Mouse (Mus musculus) liver, postnatal 0 days (tissue): Measurements from ENCODE around the gene Otud4. TPM values are rescaled to one million over a fixed set of nuclear protein-coding genes. Genes with fewer than 3 reads are reported as not detected.
A peak's percentile ranks its signal among the peaks of the same experiment; 100 is the strongest.
"Not testable (repeated sequence)": the region's sequence is repeated elsewhere in the genome, so short reads cannot be mapped to it uniquely, and the experiment has no call there.

ENCODE experiments used
- ATAC-seq: fragments of 200-750 bp; cut with Nextera tagmentation; 2 replicates; pipeline ENCODE4 v1.8.0; 2017; ENCODE audit warnings: mild to moderate bottlenecking, moderate library complexity
- DNase-seq: peaks from one replicate; pipeline ENCODE4 v3.0.0-alpha.2; 2016
- H3K27ac ChIP-seq: fragments of 300-500 bp; sonication (generic); 2 replicates; pipeline ENCODE4 v1.5.1; 2014; ENCODE audit warnings: antibody characterized with exemption, moderate library complexity, mild to moderate bottlenecking, low read depth
- H3K27me3 ChIP-seq: fragments of 300-500 bp; sonication (generic); 2 replicates; pipeline ENCODE4 v1.6.1; 2014; ENCODE audit warnings: low read length, control low read depth, mixed read lengths; ENCODE audit not compliant: insufficient read depth
- H3K36me3 ChIP-seq: fragments of 300-500 bp; sonication (generic); replicated peaks from 2 replicates; pipeline ENCODE4 v1.6.1; 2014; ENCODE audit warnings: mild to moderate bottlenecking, control low read depth, low read length, moderate library complexity, mixed read lengths; ENCODE audit not compliant: insufficient read depth
- H3K4me1 ChIP-seq: fragments of 300-500 bp; sonication (generic); 2 replicates; pipeline ENCODE4 v1.6.1; 2014; ENCODE audit warnings: antibody characterized with exemption, mild to moderate bottlenecking, control low read depth; ENCODE audit not compliant: insufficient read depth
- H3K4me2 ChIP-seq: fragments of 300-500 bp; sonication (generic); 2 replicates; pipeline ENCODE4 v1.6.1; 2014; ENCODE audit warnings: low read depth, mild to moderate bottlenecking, low read length, moderate library complexity, mixed read lengths
- H3K4me3 ChIP-seq: fragments of 300-500 bp; sonication (generic); 2 replicates; pipeline ENCODE4 v1.5.1; 2014; ENCODE audit warnings: low read depth, low read length
- H3K9ac ChIP-seq: fragments of 300-500 bp; sonication (generic); replicated peaks from 2 replicates; pipeline ENCODE4 v1.6.1; 2014; ENCODE audit warnings: mild to moderate bottlenecking, moderate library complexity
- H3K9me3 ChIP-seq: fragments of 300-500 bp; sonication (generic); 2 replicates; pipeline ENCODE4 v1.6.1; 2016; ENCODE audit warnings: mild to moderate bottlenecking, control low read depth, low read length, mixed read lengths
- CTCF ChIP-seq: sonication (generic); IDR thresholded peaks from 2 replicates; pipeline ENCODE4 v1.5.1; 2016; ENCODE audit warnings: antibody characterized with exemption, low read depth
- EP300 ChIP-seq: IDR thresholded peaks from 2 replicates; pipeline ENCODE4 v1.6.1; 2016; ENCODE audit warnings: antibody characterized with exemption, low read depth, mild to moderate bottlenecking
- WGBS: fragments of 180-500 bp; shearing (Covaris S2); extraction: QIAGEN DNeasy Blood & Tissue Kit; methylation state at CpG from one replicate; pipeline ENCODE4 v1.1.7; 2014; ENCODE audit not compliant: insufficient replicate concordance; 5-methylcytosine and 5-hydroxymethylcytosine counted together
- polyA plus RNA-seq: library from polyadenylated mRNA; unstranded; fragments of >200 nt; fragmentation: Nextera tagmentation; extraction: Ambion mirVana; gene quantifications from 2 replicates; pipeline ENCODE4 v1.2.1, GENCODE M21; 2015

Otud4 gene
- polyA plus RNA-seq, 1 experiment from 2014 or later, result 5.1 TPM

- Histone ChIP-seq H3K9me3 (no peaks in the 10 kb centered on the region), H3K4me3 (no peak overlapping the region), H3K4me2 (no peak overlapping the region), H3K36me3 (peaks cover 43% of the 10 kb centered on the region), H3K9ac (no peak overlapping the region), H3K4me1 (0 out of 2 replicates have a peak, but pooled peaks cover 3% of the 10 kb centered on the region), H3K27me3 (no peaks in the 10 kb centered on the region), H3K27ac (no peak overlapping the region)
- DNase-seq, result peak; percentile 35
- peak; percentile 76 for TF ChIP-seq CTCF
- TF ChIP-seq EP300, result no peak
- ATAC-seq, result peak; percentile 60
- WGBS, result 78% methylated on average over 1 of the region's 1 CpGs
These were observed 10.9 kb downstream of the Otud4 start for GRCm38 (mm10) chr8:79650158-79650814.

- 64% methylated on average over 4 of the region's 4 CpGs for whole genome bisulfite sequencing
- no peak for DNase-seq
- 0 out of 2 replicates have a peak, but pooled peaks cover 3% of the 10 kb centered on the region for H3K4me1 ChIP-seq
- H3K9ac ChIP-seq, result no peak overlapping the region
- TF ChIP-seq CTCF (no peak), EP300 (no peak)
- H3K36me3 ChIP-seq, result peaks cover 56% of the 10 kb centered on the region
- no peaks in the 10 kb centered on the region for H3K9me3 ChIP-seq
- peak overlapping the region; percentile 71 for H3K27ac ChIP-seq
- H3K4me2 ChIP-seq, result no peak overlapping the region
- H3K27me3 ChIP-seq, result no peaks in the 10 kb centered on the region
- peak; percentile 69 for ATAC-seq
- no peak overlapping the region for H3K4me3 ChIP-seq
These were observed 14.3 kb downstream of the Otud4 start for GRCm38 (mm10) chr8:79653736-79654135.

GRCm38 (mm10) chr8:79658715-79659114 lies 19.3 kb downstream of the Otud4 start:
- not testable (repeated sequence) for H3K4me1 ChIP-seq, H3K27me3 ChIP-seq, ATAC-seq, H3K4me3 ChIP-seq, DNase-seq, H3K9me3 ChIP-seq, H3K4me2 ChIP-seq, H3K9ac ChIP-seq, H3K27ac ChIP-seq
- 83% methylated on average over 4 of the region's 4 CpGs for WGBS
- peaks cover 69% of the 10 kb centered on the region for H3K36me3 ChIP-seq

- H3K27me3 ChIP-seq, result no peaks in the 10 kb centered on the region
- peaks cover 9% of the 10 kb centered on the region for H3K4me1 ChIP-seq
- peaks cover 25% of the 10 kb centered on the region for H3K36me3 ChIP-seq
- no peak for ATAC-seq
- H3K4me2 ChIP-seq, result no peak overlapping the region
- 88% methylated on average over 4 of the region's 4 CpGs for WGBS
- H3K4me3 ChIP-seq, result no peak overlapping the region
- no peak for DNase-seq
- H3K9ac ChIP-seq, result no peak overlapping the region
- H3K27ac ChIP-seq, result no peak overlapping the region
- no peaks in the 10 kb centered on the region for H3K9me3 ChIP-seq
- TF ChIP-seq EP300 (no peak), CTCF (no peak)
These were observed 37.0 kb downstream of the Otud4 start for GRCm38 (mm10) chr8:79676461-79676860.

- Histone ChIP-seq H3K9me3 (no peaks in the 10 kb centered on the region), H3K4me1 (peaks cover 9% of the 10 kb centered on the region), H3K36me3 (no peaks in the 10 kb centered on the region; the same call in none of the 2 replicates), H3K4me3 (no peak overlapping the region), H3K4me2 (no peak overlapping the region), H3K9ac (no peak overlapping the region), H3K27me3 (no peaks in the 10 kb centered on the region), H3K27ac (no peak overlapping the region)
- DNase-seq (no peak), ATAC-seq (0 out of 2 replicates have a peak, but pooled peaks have one; percentile 20)
- 33% methylated on average over 5 of the region's 5 CpGs for WGBS
- TF ChIP-seq EP300 (no peak), CTCF (no peak)
These were observed 39.6 kb downstream of the Otud4 start for GRCm38 (mm10) chr8:79679005-79679404.

- H3K27ac ChIP-seq, DNase-seq, H3K27me3 ChIP-seq, H3K9me3 ChIP-seq, ATAC-seq, H3K4me1 ChIP-seq: not testable (repeated sequence)
- Histone ChIP-seq H3K36me3 (peaks cover 10% of the 10 kb centered on the region), H3K4me2 (peak overlapping the region; percentile 76), H3K4me3 (peak overlapping the region; percentile 55), H3K9ac (peak overlapping the region; percentile 62)
- WGBS, result 19% methylated on average over 10 of the region's 10 CpGs
These were observed 40.7 kb downstream of the Otud4 start for GRCm38 (mm10) chr8:79680083-79680482.
